In the genomic region with DNA sequence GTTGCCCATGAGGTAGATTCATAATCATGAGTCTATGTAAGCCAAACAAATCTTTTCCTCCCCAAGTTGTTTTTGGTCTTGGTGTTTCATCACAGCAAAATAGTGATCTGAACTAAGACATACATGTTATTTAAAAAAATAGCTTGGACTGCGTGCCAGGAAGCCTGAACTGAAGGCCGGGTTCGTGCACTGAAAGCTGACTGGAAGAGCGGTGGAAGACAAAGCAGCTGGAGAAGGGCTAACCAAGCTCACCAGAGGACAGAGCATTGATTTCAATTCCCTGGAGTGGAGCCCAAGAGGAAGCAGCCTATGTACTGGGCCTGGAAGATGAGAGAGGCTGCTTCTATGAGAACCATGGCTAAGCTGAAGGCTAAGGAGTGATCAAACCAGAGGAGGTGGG, we compare ENCODE assay signal across 18 mouse cellular contexts.
"Had no signal": no experiment of that assay in that cellular context is flagged by ENCODE, and none has a peak within 500 bp of the region (broad histone marks: within the 10 kb centered on the region; RNA-seq: fewer than 3 reads in every experiment).

No protein-coding gene starts in this region.

- DNase-seq: kidney, postnatal 25 days; layer of hippocampus, postnatal 36 days; liver, embryonic 13.5 days; lung, adult 2 months; right cerebral cortex, adult 18-20 months; right cerebral cortex, postnatal 14 days; right cerebral cortex, postnatal 4 days; thymus, adult 2 months; thymus, postnatal 14 days; thymus, postnatal 4 days had no signal

- ATAC-seq: intestine, postnatal 0 days; midbrain, embryonic 15.5 days had no signal

- H3K9ac ChIP-seq: liver, embryonic 13.5 days; midbrain, embryonic 12.5 days; midbrain, embryonic 15.5 days; neural tube, embryonic 12.5 days; neural tube, embryonic 15.5 days had no signal

- H3K4me2 ChIP-seq: liver, embryonic 13.5 days; midbrain, embryonic 12.5 days; midbrain, embryonic 15.5 days; neural tube, embryonic 12.5 days; neural tube, embryonic 15.5 days had no signal

- H3K27ac ChIP-seq: left cerebral cortex, adult 2 months; liver, embryonic 13.5 days; macrophage; midbrain, embryonic 12.5 days; midbrain, embryonic 15.5 days; neural tube, embryonic 12.5 days; neural tube, embryonic 15.5 days; stomach, postnatal 0 days had no signal

- H3K4me3 ChIP-seq: left cerebral cortex, adult 2 months; liver, embryonic 13.5 days; midbrain, embryonic 12.5 days; midbrain, embryonic 15.5 days; neural tube, embryonic 12.5 days; neural tube, embryonic 15.5 days had no signal

- H3K9me3 ChIP-seq: liver, embryonic 13.5 days; midbrain, embryonic 12.5 days; midbrain, embryonic 15.5 days; neural tube, embryonic 12.5 days; neural tube, embryonic 15.5 days had no signal

- H3K4me1 ChIP-seq: midbrain, embryonic 12.5 days; midbrain, embryonic 15.5 days; neural tube, embryonic 12.5 days; neural tube, embryonic 15.5 days had no signal

- H3K27me3 ChIP-seq: liver, embryonic 13.5 days; midbrain, embryonic 12.5 days; midbrain, embryonic 15.5 days; neural tube, embryonic 12.5 days; neural tube, embryonic 15.5 days had no signal

- H3K36me3 ChIP-seq: liver, embryonic 13.5 days; midbrain, embryonic 12.5 days; midbrain, embryonic 15.5 days; neural tube, embryonic 12.5 days; neural tube, embryonic 15.5 days had no signal
